Mouse (Mus musculus): ENCODE measurements around the gene Gm12790. TPM values are rescaled to one million over a fixed set of nuclear protein-coding genes. Genes with fewer than 3 reads are reported as not detected.
"Not testable (repeated sequence)": the region's sequence is repeated elsewhere in the genome, so short reads cannot be mapped to it uniquely, and the experiment has no call there.

Gm12790 gene
- polyA plus RNA-seq (2015; fragmentation: Nextera tagmentation; extraction: Ambion mirVana): not detected in 2 replicates

DNA sequence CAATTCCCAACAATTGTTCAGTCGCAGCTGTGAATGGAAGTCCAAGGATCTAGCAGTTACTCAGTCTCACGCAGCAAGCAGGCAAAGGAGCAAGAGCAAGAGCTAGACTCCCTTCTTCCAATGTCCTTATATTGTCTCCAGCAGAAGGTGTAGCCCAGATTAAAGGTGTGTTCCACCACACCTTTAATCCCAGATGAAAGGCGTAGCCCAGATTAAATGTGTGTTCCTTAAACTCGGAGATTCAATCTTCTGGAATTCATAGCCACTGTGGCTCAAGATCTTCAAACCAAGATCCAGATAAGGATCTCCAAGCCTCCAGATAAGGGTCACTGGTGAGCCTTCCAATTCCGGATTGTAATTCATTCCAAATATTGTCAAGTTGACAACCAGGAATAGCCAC lies at the start of gene Gm12790:
Gm12790 (minus strand) TSS at position 101 of the 400 bp plus-strand sequence.
- H3K4me3 ChIP-seq (replicated peaks; ENCODE audit: low read length); H3K9ac ChIP-seq (ENCODE audit: low read length); H3K36me3 ChIP-seq (ENCODE audit: control insufficient read depth, insufficient read depth, low read length); H3K4me2 ChIP-seq (ENCODE audit: low read depth, low read length); H3K9me3 ChIP-seq (replicated peaks; ENCODE audit: control insufficient read depth, low read length); H3K4me1 ChIP-seq (ENCODE audit: control insufficient read depth, insufficient read depth, low read length); ATAC-seq (ENCODE audit: insufficient read depth, low FRiP score); H3K27me3 ChIP-seq (ENCODE audit: control insufficient read depth, insufficient read depth, low read length); H3K27ac ChIP-seq (ENCODE audit: low read length): not testable (repeated sequence)
- WGBS: no CpG with 5 or more reads among the region's 5 CpGs

DNA sequence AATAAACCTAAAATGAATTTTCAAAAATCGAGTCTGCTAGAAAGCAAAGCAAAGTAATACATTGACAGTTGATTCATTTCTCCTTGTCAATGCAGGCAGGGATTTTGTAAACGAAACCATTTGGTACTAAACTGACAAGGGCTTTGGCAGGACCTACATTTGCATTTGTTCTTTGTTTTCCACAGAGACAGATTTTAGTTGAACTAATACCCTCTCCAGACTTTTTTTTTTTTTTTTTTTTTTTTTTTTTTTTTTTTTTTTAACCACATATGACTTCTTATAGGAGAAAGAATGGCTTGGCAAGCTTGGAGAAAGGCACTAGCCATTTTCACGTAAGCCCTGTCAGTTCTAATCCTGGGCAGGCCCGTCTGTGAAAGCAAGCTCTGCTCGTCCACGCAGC lies 45.8 kb upstream of the Gm12790 start:
- Histone ChIP-seq H3K4me1 (ENCODE audit: control insufficient read depth, insufficient read depth, low read length) (no peaks in the 10 kb centered on the region), H3K27ac (ENCODE audit: low read length) (no peak overlapping the region), H3K4me3 (replicated peaks; ENCODE audit: low read length) (no peak overlapping the region), H3K27me3 (ENCODE audit: control insufficient read depth, insufficient read depth, low read length) (no peaks in the 10 kb centered on the region), H3K36me3 (ENCODE audit: control insufficient read depth, insufficient read depth, low read length) (no peaks in the 10 kb centered on the region), H3K9ac (ENCODE audit: low read length) (no peak overlapping the region), H3K9me3 (replicated peaks; ENCODE audit: control insufficient read depth, low read length) (no peaks in the 10 kb centered on the region), H3K4me2 (ENCODE audit: low read depth, low read length) (no peak overlapping the region)
- no peak for ATAC-seq (ENCODE audit: insufficient read depth, low FRiP score)
- 75% methylated on average over 6 of the region's 6 CpGs for WGBS

DNA sequence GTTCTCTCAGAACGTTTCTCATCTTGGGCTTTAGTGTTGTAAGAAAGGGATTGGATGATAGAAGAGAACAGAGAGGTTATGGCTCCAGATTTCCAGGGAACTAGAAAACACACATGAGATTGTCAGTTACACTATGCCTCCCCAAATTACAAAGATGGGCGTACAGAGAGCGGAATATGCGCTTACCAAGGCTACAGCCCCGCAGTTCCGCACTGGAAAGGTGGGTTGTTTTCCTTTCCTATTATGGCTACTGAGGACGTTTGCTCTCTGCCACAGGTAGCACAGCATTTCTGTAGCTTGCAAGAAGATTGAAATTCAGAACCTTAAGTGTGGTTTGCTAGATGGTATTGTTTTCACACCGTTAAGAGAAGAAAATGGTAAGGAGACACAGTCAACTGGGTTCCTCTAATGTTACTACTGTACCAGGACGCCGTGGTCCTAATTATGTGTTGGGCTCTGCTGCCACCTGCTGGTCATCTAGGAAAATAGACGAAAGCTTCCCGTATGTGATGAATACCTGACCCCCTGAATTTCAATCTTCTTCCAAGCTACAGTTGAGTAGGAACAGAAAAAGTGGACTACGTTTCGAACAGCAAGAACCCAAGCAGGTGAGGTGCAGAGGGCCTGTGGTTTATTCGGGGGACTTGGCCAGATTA lies 17.5 kb upstream of the Gm12790 start:
- no peak for ATAC-seq (ENCODE audit: insufficient read depth, low FRiP score)
- Histone ChIP-seq H3K9me3 (replicated peaks; ENCODE audit: control insufficient read depth, low read length) (no peaks in the 10 kb centered on the region), H3K4me1 (ENCODE audit: control insufficient read depth, insufficient read depth, low read length) (no peaks in the 10 kb centered on the region), H3K9ac (ENCODE audit: low read length) (no peak overlapping the region), H3K27me3 (ENCODE audit: control insufficient read depth, insufficient read depth, low read length) (no peaks in the 10 kb centered on the region; the same call in 1 of the 2 replicates), H3K27ac (ENCODE audit: low read length) (no peak overlapping the region), H3K4me2 (ENCODE audit: low read depth, low read length) (no peak overlapping the region), H3K36me3 (ENCODE audit: control insufficient read depth, insufficient read depth, low read length) (no peaks in the 10 kb centered on the region), H3K4me3 (replicated peaks; ENCODE audit: low read length) (no peak overlapping the region)
- 36% methylated on average over 15 of the region's 15 CpGs for WGBS

DNA sequence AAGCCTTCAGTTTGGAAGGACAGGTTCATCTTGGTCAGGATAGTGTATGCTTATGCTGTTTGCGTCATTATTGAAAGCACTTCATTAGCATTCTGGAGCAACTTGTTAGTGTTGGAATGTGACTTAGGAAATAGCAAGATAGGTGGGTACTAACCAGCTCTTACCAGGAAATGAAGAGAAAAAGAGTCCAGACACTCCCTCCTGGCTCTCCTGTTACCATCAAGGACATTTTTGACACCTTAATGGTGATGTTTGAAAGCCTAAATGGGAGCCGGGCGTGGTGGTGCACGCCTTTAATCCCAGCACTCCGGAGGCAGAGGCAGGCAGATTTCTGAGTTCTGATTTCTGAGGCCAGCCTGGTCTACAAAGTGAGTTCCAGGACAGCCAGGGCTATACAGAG lies 16.6 kb upstream of the Gm12790 start:
- Histone ChIP-seq H3K27ac (ENCODE audit: low read length) (no peak overlapping the region), H3K4me2 (ENCODE audit: low read depth, low read length) (no peak overlapping the region), H3K27me3 (ENCODE audit: control insufficient read depth, insufficient read depth, low read length) (no peaks in the 10 kb centered on the region; the same call in 1 of the 2 replicates), H3K36me3 (ENCODE audit: control insufficient read depth, insufficient read depth, low read length) (no peaks in the 10 kb centered on the region), H3K4me1 (ENCODE audit: control insufficient read depth, insufficient read depth, low read length) (no peaks in the 10 kb centered on the region), H3K4me3 (replicated peaks; ENCODE audit: low read length) (no peak overlapping the region), H3K9me3 (replicated peaks; ENCODE audit: control insufficient read depth, low read length) (no peaks in the 10 kb centered on the region), H3K9ac (ENCODE audit: low read length) (no peak overlapping the region)
- WGBS: 88% methylated on average over 5 of the region's 5 CpGs
- ATAC-seq (ENCODE audit: insufficient read depth, low FRiP score): no peak

DNA sequence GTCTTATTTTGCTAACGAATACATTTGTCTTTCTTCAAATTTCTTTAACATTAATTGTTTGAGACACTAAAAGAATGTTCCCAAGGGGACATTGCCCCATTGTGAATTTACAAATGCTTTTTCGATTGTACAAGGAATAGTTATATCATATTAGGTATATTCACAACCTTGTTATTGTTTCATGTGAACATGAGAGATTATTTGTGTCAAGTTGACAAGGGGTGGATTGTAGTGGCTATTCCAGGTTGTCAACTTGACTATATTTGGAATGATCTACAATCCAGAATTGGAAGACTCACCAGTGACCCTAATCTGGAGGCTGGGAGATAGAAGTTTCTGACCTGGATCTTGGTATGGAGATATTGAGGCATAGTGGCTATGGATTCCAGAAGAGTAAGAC lies 5.5 kb upstream of the Gm12790 start, which contains the start of gene Gm12789:
Gm12789 (plus strand) TSS at position 301 of the 400 bp plus-strand sequence.
- H3K4me2 ChIP-seq (ENCODE audit: low read depth, low read length); H3K9me3 ChIP-seq (replicated peaks; ENCODE audit: control insufficient read depth, low read length); H3K27ac ChIP-seq (ENCODE audit: low read length); H3K4me3 ChIP-seq (replicated peaks; ENCODE audit: low read length); H3K9ac ChIP-seq (ENCODE audit: low read length); H3K36me3 ChIP-seq (ENCODE audit: control insufficient read depth, insufficient read depth, low read length); ATAC-seq (ENCODE audit: insufficient read depth, low FRiP score); H3K4me1 ChIP-seq (ENCODE audit: control insufficient read depth, insufficient read depth, low read length); H3K27me3 ChIP-seq (ENCODE audit: control insufficient read depth, insufficient read depth, low read length): not testable (repeated sequence)
- WGBS: 80% methylated on average over 2 of the region's 2 CpGs

DNA sequence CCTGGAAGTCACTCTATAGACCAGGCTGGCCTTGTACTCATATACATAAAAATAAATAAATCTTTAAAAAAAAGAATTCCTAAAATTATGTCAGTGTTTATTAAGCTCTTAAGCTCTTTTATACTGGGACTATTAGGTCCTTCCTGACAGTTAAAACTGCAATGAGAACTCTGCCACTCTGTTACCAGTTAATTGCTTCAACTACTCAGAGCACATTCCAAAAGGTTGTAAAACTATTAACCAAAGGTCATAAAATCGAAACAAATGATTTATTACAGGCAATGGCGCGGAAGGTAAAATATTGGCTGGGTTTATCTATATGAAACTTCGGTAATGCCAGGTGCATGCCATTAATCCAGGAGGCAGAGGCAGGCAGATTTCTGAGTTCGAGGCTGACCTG lies 4.8 kb upstream of the Gm12790 start:
- no peak overlapping the region for H3K4me2 ChIP-seq (ENCODE audit: low read depth, low read length)
- no peak overlapping the region for H3K27ac ChIP-seq (ENCODE audit: low read length)
- no peaks in the 10 kb centered on the region for H3K4me1 ChIP-seq (ENCODE audit: control insufficient read depth, insufficient read depth, low read length)
- H3K9ac ChIP-seq (ENCODE audit: low read length): no peak overlapping the region
- ATAC-seq (ENCODE audit: insufficient read depth, low FRiP score): no peak
- H3K36me3 ChIP-seq (ENCODE audit: control insufficient read depth, insufficient read depth, low read length): no peaks in the 10 kb centered on the region
- WGBS: 73% methylated on average over 5 of the region's 5 CpGs
- no peaks in the 10 kb centered on the region for H3K27me3 ChIP-seq (ENCODE audit: control insufficient read depth, insufficient read depth, low read length)
- no peak overlapping the region for H3K4me3 ChIP-seq (replicated peaks; ENCODE audit: low read length)
- H3K9me3 ChIP-seq (replicated peaks; ENCODE audit: control insufficient read depth, low read length): no peaks in the 10 kb centered on the region

DNA sequence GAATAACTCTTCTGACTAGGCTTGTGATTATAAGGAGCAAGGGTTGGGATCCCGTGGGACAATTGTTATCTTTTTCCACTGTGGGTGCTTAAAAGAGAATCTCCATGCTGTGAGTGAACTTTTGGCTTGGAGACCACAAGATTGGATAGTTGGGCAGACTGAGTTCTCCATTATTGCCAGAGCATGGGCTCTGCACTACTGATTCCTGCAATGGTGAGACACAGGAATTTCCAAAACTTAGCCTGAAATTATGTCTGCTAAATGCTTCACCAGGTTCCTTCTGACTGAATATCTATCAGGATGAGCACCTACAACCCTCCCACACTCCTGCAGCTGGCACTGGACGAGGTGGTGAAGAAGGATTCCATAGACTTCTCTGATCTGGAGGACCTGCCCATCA lies 40.7 kb downstream of the Gm12790 start, which contains the start of gene Gm12794:
Gm12794 (plus strand) TSS at position 301 of the 400 bp plus-strand sequence.
- WGBS: 73% methylated on average over 1 of the region's 2 CpGs
- H3K27ac ChIP-seq (ENCODE audit: low read length); H3K9me3 ChIP-seq (replicated peaks; ENCODE audit: control insufficient read depth, low read length); H3K4me2 ChIP-seq (ENCODE audit: low read depth, low read length); H3K36me3 ChIP-seq (ENCODE audit: control insufficient read depth, insufficient read depth, low read length); H3K4me1 ChIP-seq (ENCODE audit: control insufficient read depth, insufficient read depth, low read length); H3K9ac ChIP-seq (ENCODE audit: low read length); H3K27me3 ChIP-seq (ENCODE audit: control insufficient read depth, insufficient read depth, low read length); ATAC-seq (ENCODE audit: insufficient read depth, low FRiP score); H3K4me3 ChIP-seq (replicated peaks; ENCODE audit: low read length): not testable (repeated sequence)

Other genes with a start within 250 kb of the Gm12790 start
- gene B020004J07Rik, start 137.0 kb downstream of the Gm12790 start, polyA plus RNA-seq (2015; fragmentation: Nextera tagmentation; extraction: Ambion mirVana): not detected in 2 replicates
- gene C130073F10Rik, start 87.3 kb downstream of the Gm12790 start, polyA plus RNA-seq (2015; fragmentation: Nextera tagmentation; extraction: Ambion mirVana): not detected in 2 replicates
- gene Gm12800, start 71.9 kb downstream of the Gm12790 start, polyA plus RNA-seq (2015; fragmentation: Nextera tagmentation; extraction: Ambion mirVana): not detected in 2 replicates
- gene Gm12794, start 40.6 kb downstream of the Gm12790 start, polyA plus RNA-seq (2015; fragmentation: Nextera tagmentation; extraction: Ambion mirVana): not detected in 2 replicates
- not detected in 2 replicates for gene Gm12789, start 5.6 kb upstream of the Gm12790 start, polyA plus RNA-seq (2015; fragmentation: Nextera tagmentation; extraction: Ambion mirVana)
- gene Pde4b, start 106.5 kb upstream of the Gm12790 start, polyA plus RNA-seq (2015; fragmentation: Nextera tagmentation; extraction: Ambion mirVana): 12.5 and 12.9 TPM in 2 replicates